Mouse (Mus musculus): ENCODE measurements around the gene Wbp2nl. TPM values are rescaled to one million over a fixed set of nuclear protein-coding genes. Genes with fewer than 3 reads are reported as not detected.
A peak's percentile ranks its signal among the peaks of the same experiment; 100 is the strongest.

Wbp2nl gene
- total and polyA plus RNA-seq, 3 experiments = not detected

GRCm38 (mm10) chr15:82342543-82342935 is 43.8 kb downstream of the Wbp2nl start:
- Histone ChIP-seq H3K27me3 (ENCODE audit: control insufficient read depth, insufficient read depth, low read length) (no peaks in the 10 kb centered on the region), H3K36me3 (ENCODE audit: control insufficient read depth, insufficient read depth, low read length) (peaks cover 7% of the 10 kb centered on the region; the same call in 1 of the 2 replicates), H3K9ac (ENCODE audit: low read depth, low read length) (no peak overlapping the region), H3K4me1 (ENCODE audit: control insufficient read depth, insufficient read depth, low read length) (peaks cover 15% of the 10 kb centered on the region), H3K27ac (no peak overlapping the region), H3K79me2 (replicated peaks; ENCODE audit: control insufficient read depth, insufficient read depth, low read length) (peaks cover 3% of the 10 kb centered on the region; the same call in 1 of the 2 replicates), H3K4me3 (no peak overlapping the region)
- intact Hi-C loops (cut with DNase I) = no loop called here
- no peak for DNase-seq
- TF ChIP-seq EP300 (IDR thresholded peaks at IDR 0.05; ENCODE audit: insufficient read depth, low read depth, low read length) = no peak
- TF ChIP-seq CTCF (IDR thresholded peaks at IDR 0.05) = no peak
- no peak for TF ChIP-seq POLR2A (IDR thresholded peaks at IDR 0.05; ENCODE audit: insufficient read depth, low read depth, low read length)
- 78% methylated on average over 5 of the region's 5 CpGs for WGBS

- no peak overlapping the region for H3K4me3 ChIP-seq
- no peak overlapping the region for H3K9ac ChIP-seq (ENCODE audit: low read depth, low read length)
- no peak for DNase-seq
- no peaks in the 10 kb centered on the region for H3K27me3 ChIP-seq (ENCODE audit: control insufficient read depth, insufficient read depth, low read length)
- H3K27ac ChIP-seq = no peak overlapping the region
- TF ChIP-seq CTCF (IDR thresholded peaks at IDR 0.05) (no peak), EP300 (IDR thresholded peaks at IDR 0.05; ENCODE audit: insufficient read depth, low read depth, low read length) (no peak), POLR2A (IDR thresholded peaks at IDR 0.05; ENCODE audit: insufficient read depth, low read depth, low read length) (no peak)
- WGBS = 88% methylated on average over 27 of the region's 27 CpGs
- H3K36me3 ChIP-seq (ENCODE audit: control insufficient read depth, insufficient read depth, low read length) = peaks cover 7% of the 10 kb centered on the region; the same call in 1 of the 2 replicates
- intact Hi-C loops (cut with DNase I) = no loop called here
- H3K4me1 ChIP-seq (ENCODE audit: control insufficient read depth, insufficient read depth, low read length) = peaks cover 15% of the 10 kb centered on the region
- H3K79me2 ChIP-seq (replicated peaks; ENCODE audit: control insufficient read depth, insufficient read depth, low read length) = peaks cover 6% of the 10 kb centered on the region; the same call in 1 of the 2 replicates
These were observed 44.9 kb downstream of the Wbp2nl start for GRCm38 (mm10) chr15:82343368-82344287.

DNA sequence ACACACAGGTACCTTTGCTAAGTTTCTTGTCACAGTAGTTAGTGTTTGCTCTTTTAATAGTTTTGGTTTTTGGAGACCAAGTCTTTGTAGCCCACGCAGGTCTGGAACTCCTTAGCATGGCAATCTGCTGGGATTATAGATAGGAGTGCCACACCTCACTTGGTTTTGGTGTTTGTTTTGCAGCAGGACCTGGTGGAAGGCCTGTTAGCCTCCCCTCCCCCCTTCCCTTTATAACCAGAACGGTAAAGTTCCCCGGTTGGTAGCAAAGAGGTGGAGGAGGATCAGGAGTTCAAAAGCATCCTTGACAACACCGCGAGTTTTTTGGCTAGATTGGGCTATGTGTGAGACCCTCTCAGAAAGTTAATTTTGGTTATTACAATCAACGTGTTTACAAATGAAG is 46.2 kb downstream of the Wbp2nl start:
- WGBS = 91% methylated on average over 6 of the region's 6 CpGs
- no peak for DNase-seq
- peaks cover 7% of the 10 kb centered on the region; the same call in 1 of the 2 replicates for H3K36me3 ChIP-seq (ENCODE audit: control insufficient read depth, insufficient read depth, low read length)
- no peak overlapping the region for H3K4me3 ChIP-seq
- intact Hi-C loops (cut with DNase I) = loop anchor here (5.0 kb wide), 1 partner anchor 198 kb away; the partner anchor contains the start of gene Srebf2
- no peak overlapping the region for H3K9ac ChIP-seq (ENCODE audit: low read depth, low read length)
- no peak overlapping the region for H3K27ac ChIP-seq
- TF ChIP-seq CTCF (IDR thresholded peaks at IDR 0.05) = no peak
- TF ChIP-seq POLR2A (IDR thresholded peaks at IDR 0.05; ENCODE audit: insufficient read depth, low read depth, low read length) = no peak
- no peak for TF ChIP-seq EP300 (IDR thresholded peaks at IDR 0.05; ENCODE audit: insufficient read depth, low read depth, low read length)
- H3K4me1 ChIP-seq (ENCODE audit: control insufficient read depth, insufficient read depth, low read length) = peaks cover 15% of the 10 kb centered on the region
- H3K27me3 ChIP-seq (ENCODE audit: control insufficient read depth, insufficient read depth, low read length) = no peaks in the 10 kb centered on the region
- peaks cover 6% of the 10 kb centered on the region; the same call in 1 of the 2 replicates for H3K79me2 ChIP-seq (replicated peaks; ENCODE audit: control insufficient read depth, insufficient read depth, low read length)

GRCm38 (mm10) chr15:82345820-82346470 is 47.2 kb downstream of the Wbp2nl start:
- Histone ChIP-seq H3K27ac (peak overlapping the region; percentile 100), H3K4me3 (peak overlapping the region; percentile 65), H3K36me3 (ENCODE audit: control insufficient read depth, insufficient read depth, low read length) (peaks cover 7% of the 10 kb centered on the region; the same call in 1 of the 2 replicates), H3K79me2 (replicated peaks; ENCODE audit: control insufficient read depth, insufficient read depth, low read length) (peaks cover 7% of the 10 kb centered on the region; the same call in 1 of the 2 replicates), H3K9ac (ENCODE audit: low read depth, low read length) (peak overlapping the region; percentile 81), H3K4me1 (ENCODE audit: control insufficient read depth, insufficient read depth, low read length) (peaks cover 15% of the 10 kb centered on the region), H3K27me3 (ENCODE audit: control insufficient read depth, insufficient read depth, low read length) (no peaks in the 10 kb centered on the region)
- intact Hi-C loops (cut with DNase I) = loop anchor here (5.0 kb wide), 1 partner anchor 199 kb away; the partner anchor contains the start of gene Srebf2
- 0 out of 2 replicates have a peak, but pooled peaks have one; percentile 51 for TF ChIP-seq EP300 (IDR thresholded peaks at IDR 0.05; ENCODE audit: insufficient read depth, low read depth, low read length)
- TF ChIP-seq POLR2A (IDR thresholded peaks at IDR 0.05; ENCODE audit: insufficient read depth, low read depth, low read length) = peak; percentile 69
- TF ChIP-seq CTCF (IDR thresholded peaks at IDR 0.05) = no peak
- under 1% methylated on average over 51 of the region's 51 CpGs for WGBS
- DNase-seq = peak; percentile 97 to 98

DNA sequence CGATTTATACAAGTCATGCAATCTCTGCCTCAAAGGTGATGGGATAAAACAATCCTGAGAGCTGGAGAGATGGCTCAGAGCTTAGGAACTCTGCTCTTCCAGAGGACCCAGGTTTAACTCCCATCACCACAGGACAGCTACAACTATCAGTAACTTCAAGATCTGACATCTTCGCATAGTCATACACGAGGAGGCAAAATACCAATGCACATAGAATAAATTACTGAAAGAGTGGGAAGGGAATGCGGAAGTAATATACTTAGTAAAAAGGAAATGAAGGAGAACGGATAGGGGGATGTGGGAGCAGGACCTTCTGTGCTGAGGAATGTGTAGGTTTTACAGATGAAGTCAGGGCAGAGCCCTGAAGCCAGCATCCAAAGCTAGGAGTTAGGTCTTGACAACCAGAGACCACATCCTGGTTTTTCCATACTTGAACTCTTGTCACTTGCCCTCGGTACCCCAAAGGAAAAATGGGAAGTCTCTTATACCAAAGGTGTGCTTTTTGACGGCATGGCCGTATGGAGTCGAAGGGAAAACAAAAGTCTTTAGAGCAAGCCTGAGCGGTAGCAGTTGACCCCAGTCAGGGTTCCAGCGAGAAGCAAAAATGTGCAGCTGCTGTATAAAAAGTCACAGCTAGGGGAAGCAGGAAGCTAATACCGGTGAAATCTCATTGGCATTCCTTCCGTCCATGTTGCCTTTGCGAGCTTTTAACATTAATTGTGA is 48.0 kb downstream of the Wbp2nl start:
- WGBS = 17% methylated on average over 14 of the region's 14 CpGs
- intact Hi-C loops (cut with DNase I) = loop anchor here (5.0 kb wide), 1 partner anchor 199 kb away; the partner anchor contains the start of gene Srebf2
- TF ChIP-seq EP300 (IDR thresholded peaks at IDR 0.05; ENCODE audit: insufficient read depth, low read depth, low read length) = no peak
- TF ChIP-seq CTCF (IDR thresholded peaks at IDR 0.05) = peak; percentile 23; the same call in 1 of the 2 replicates
- TF ChIP-seq POLR2A (IDR thresholded peaks at IDR 0.05; ENCODE audit: insufficient read depth, low read depth, low read length) = no peak

More for the DNA sequence above, 48.0 kb downstream of the Wbp2nl start:
- H3K27ac ChIP-seq = peak overlapping the region; percentile 100
- peaks cover 7% of the 10 kb centered on the region; the same call in 1 of the 2 replicates for H3K36me3 ChIP-seq (ENCODE audit: control insufficient read depth, insufficient read depth, low read length)
- peaks cover 15% of the 10 kb centered on the region for H3K4me1 ChIP-seq (ENCODE audit: control insufficient read depth, insufficient read depth, low read length)
- peaks cover 7% of the 10 kb centered on the region; the same call in 1 of the 2 replicates for H3K79me2 ChIP-seq (replicated peaks; ENCODE audit: control insufficient read depth, insufficient read depth, low read length)
- no peak for DNase-seq
- peak overlapping the region; percentile 69 for H3K9ac ChIP-seq (ENCODE audit: low read depth, low read length)
- no peaks in the 10 kb centered on the region for H3K27me3 ChIP-seq (ENCODE audit: control insufficient read depth, insufficient read depth, low read length)
- H3K4me3 ChIP-seq = peak overlapping the region; percentile 65
